Mouse (Mus musculus): ENCODE measurements around the gene Hsf5. TPM values are rescaled to one million over a fixed set of nuclear protein-coding genes. Genes with fewer than 3 reads are reported as not detected.
A peak's percentile ranks its signal among the peaks of the same experiment; 100 is the strongest.

Gene Hsf5
- polyA plus RNA-seq, 1 experiment = 0.05 TPM

- TF ChIP-seq CTCF (IDR thresholded peaks at IDR 0.05; ENCODE audit: borderline replicate concordance, control insufficient read depth, extremely low read depth, insufficient read depth, low read length, poor library complexity) = no peak
- TF ChIP-seq POLR2A (IDR thresholded peaks at IDR 0.05; ENCODE audit: control insufficient read depth, extremely low read depth, insufficient read depth, low read length, poor library complexity) = no peak
- 53% methylated on average over 7 of the region's 7 CpGs for WGBS
- Histone ChIP-seq H3K4me3 (ENCODE audit: control insufficient read depth, insufficient read depth, low read length) (peak overlapping the region; percentile 36), H3K27me3 (ENCODE audit: control insufficient read depth, insufficient read depth, low read length) (no peaks in the 10 kb centered on the region), H3K4me1 (replicated peaks; ENCODE audit: control insufficient read depth, insufficient read depth, low read length) (peaks cover 25% of the 10 kb centered on the region), H3K27ac (ENCODE audit: control insufficient read depth, insufficient read depth, low read length) (no peak overlapping the region), H3K36me3 (ENCODE audit: control insufficient read depth, insufficient read depth, low read length) (peaks cover 37% of the 10 kb centered on the region)
- DNase-seq = no peak
These were observed 21.0 kb upstream of the Hsf5 start for GRCm38 (mm10) chr11:87595976-87596375.

- WGBS = 82% methylated on average over 2 of the region's 2 CpGs
- TF ChIP-seq CTCF (IDR thresholded peaks at IDR 0.05; ENCODE audit: borderline replicate concordance, control insufficient read depth, extremely low read depth, insufficient read depth, low read length, poor library complexity) (no peak), POLR2A (IDR thresholded peaks at IDR 0.05; ENCODE audit: control insufficient read depth, extremely low read depth, insufficient read depth, low read length, poor library complexity) (no peak)
- no peak overlapping the region for H3K4me3 ChIP-seq (ENCODE audit: control insufficient read depth, insufficient read depth, low read length)
These were observed 20.5 kb upstream of the Hsf5 start for GRCm38 (mm10) chr11:87596492-87596891.

GRCm38 (mm10) chr11:87597061-87597460, 19.9 kb upstream of the Hsf5 start:
- Histone ChIP-seq H3K36me3 (ENCODE audit: control insufficient read depth, insufficient read depth, low read length) (peaks cover 40% of the 10 kb centered on the region), H3K27me3 (ENCODE audit: control insufficient read depth, insufficient read depth, low read length) (no peaks in the 10 kb centered on the region), H3K4me3 (ENCODE audit: control insufficient read depth, insufficient read depth, low read length) (no peak overlapping the region), H3K4me1 (replicated peaks; ENCODE audit: control insufficient read depth, insufficient read depth, low read length) (peaks cover 25% of the 10 kb centered on the region), H3K27ac (ENCODE audit: control insufficient read depth, insufficient read depth, low read length) (no peak overlapping the region)
- TF ChIP-seq CTCF (IDR thresholded peaks at IDR 0.05; ENCODE audit: borderline replicate concordance, control insufficient read depth, extremely low read depth, insufficient read depth, low read length, poor library complexity) (no peak), POLR2A (IDR thresholded peaks at IDR 0.05; ENCODE audit: control insufficient read depth, extremely low read depth, insufficient read depth, low read length, poor library complexity) (no peak)
- no peak for DNase-seq

More at GRCm38 (mm10) chr11:87596492-87596891, 20.5 kb upstream of the Hsf5 start:
- Histone ChIP-seq H3K36me3 (ENCODE audit: control insufficient read depth, insufficient read depth, low read length) (peaks cover 39% of the 10 kb centered on the region), H3K27ac (ENCODE audit: control insufficient read depth, insufficient read depth, low read length) (no peak overlapping the region), H3K4me1 (replicated peaks; ENCODE audit: control insufficient read depth, insufficient read depth, low read length) (peaks cover 25% of the 10 kb centered on the region), H3K27me3 (ENCODE audit: control insufficient read depth, insufficient read depth, low read length) (no peaks in the 10 kb centered on the region)
- DNase-seq = no peak

GRCm38 (mm10) chr11:87599395-87600089, 17.4 kb upstream of the Hsf5 start:
- 94% methylated on average over 13 of the region's 13 CpGs for WGBS
- Histone ChIP-seq H3K27me3 (ENCODE audit: control insufficient read depth, insufficient read depth, low read length) (no peaks in the 10 kb centered on the region), H3K36me3 (ENCODE audit: control insufficient read depth, insufficient read depth, low read length) (peaks cover 65% of the 10 kb centered on the region), H3K4me1 (replicated peaks; ENCODE audit: control insufficient read depth, insufficient read depth, low read length) (peaks cover 15% of the 10 kb centered on the region), H3K4me3 (ENCODE audit: control insufficient read depth, insufficient read depth, low read length) (no peak overlapping the region), H3K27ac (ENCODE audit: control insufficient read depth, insufficient read depth, low read length) (no peak overlapping the region)
- TF ChIP-seq CTCF (IDR thresholded peaks at IDR 0.05; ENCODE audit: borderline replicate concordance, control insufficient read depth, extremely low read depth, insufficient read depth, low read length, poor library complexity) = no peak
- TF ChIP-seq POLR2A (IDR thresholded peaks at IDR 0.05; ENCODE audit: control insufficient read depth, extremely low read depth, insufficient read depth, low read length, poor library complexity) = no peak
- no peak for DNase-seq

GRCm38 (mm10) chr11:87600322-87600853, 16.6 kb upstream of the Hsf5 start:
- Histone ChIP-seq H3K27ac (ENCODE audit: control insufficient read depth, insufficient read depth, low read length) (no peak overlapping the region), H3K36me3 (ENCODE audit: control insufficient read depth, insufficient read depth, low read length) (peaks cover 73% of the 10 kb centered on the region), H3K4me1 (replicated peaks; ENCODE audit: control insufficient read depth, insufficient read depth, low read length) (peaks cover 12% of the 10 kb centered on the region), H3K4me3 (ENCODE audit: control insufficient read depth, insufficient read depth, low read length) (no peak overlapping the region), H3K27me3 (ENCODE audit: control insufficient read depth, insufficient read depth, low read length) (no peaks in the 10 kb centered on the region)
- DNase-seq = no peak
- WGBS = 94% methylated on average over 10 of the region's 10 CpGs
- TF ChIP-seq CTCF (IDR thresholded peaks at IDR 0.05; ENCODE audit: borderline replicate concordance, control insufficient read depth, extremely low read depth, insufficient read depth, low read length, poor library complexity) (no peak), POLR2A (IDR thresholded peaks at IDR 0.05; ENCODE audit: control insufficient read depth, extremely low read depth, insufficient read depth, low read length, poor library complexity) (no peak)

GRCm38 (mm10) chr11:87602234-87602633, 14.7 kb upstream of the Hsf5 start:
- Histone ChIP-seq H3K36me3 (ENCODE audit: control insufficient read depth, insufficient read depth, low read length) (peaks cover 88% of the 10 kb centered on the region), H3K4me1 (replicated peaks; ENCODE audit: control insufficient read depth, insufficient read depth, low read length) (no peaks in the 10 kb centered on the region), H3K27ac (ENCODE audit: control insufficient read depth, insufficient read depth, low read length) (no peak overlapping the region), H3K4me3 (ENCODE audit: control insufficient read depth, insufficient read depth, low read length) (no peak overlapping the region), H3K27me3 (ENCODE audit: control insufficient read depth, insufficient read depth, low read length) (no peaks in the 10 kb centered on the region)
- TF ChIP-seq POLR2A (IDR thresholded peaks at IDR 0.05; ENCODE audit: control insufficient read depth, extremely low read depth, insufficient read depth, low read length, poor library complexity) = no peak
- no peak for TF ChIP-seq CTCF (IDR thresholded peaks at IDR 0.05; ENCODE audit: borderline replicate concordance, control insufficient read depth, extremely low read depth, insufficient read depth, low read length, poor library complexity)
- 99% methylated on average over 9 of the region's 9 CpGs for WGBS
- no peak for DNase-seq

Data from thymus, adult 2 months (tissue).